Mouse (Mus musculus): Measurements from ENCODE around the gene Dlgap5. TPM values are rescaled to one million over a fixed set of nuclear protein-coding genes. Genes with fewer than 3 reads are reported as not detected.

Gene Dlgap5
- polyA plus RNA-seq, 1 experiment from 2014 or later = 29.0 TPM

GRCm38 (mm10) chr14:47341811-47342291, 76.4 kb downstream of the Dlgap5 start:
- no peak overlapping the region for H3K4me3 ChIP-seq
- H3K9me3 ChIP-seq (replicated peaks) = no peaks in the 10 kb centered on the region
- no peak overlapping the region for H3K4me2 ChIP-seq
- no peak overlapping the region for H3K9ac ChIP-seq
- no peaks in the 10 kb centered on the region for H3K27me3 ChIP-seq
- H3K27ac ChIP-seq = no peak overlapping the region
- WGBS = 76% methylated on average over 4 of the region's 4 CpGs
- H3K36me3 ChIP-seq = no peaks in the 10 kb centered on the region
- ATAC-seq (replicated peaks; ENCODE audit: insufficient number of reproducible peaks, insufficient read depth, low FRiP score, low read depth) = no peak
- H3K4me1 ChIP-seq (replicated peaks) = no peaks in the 10 kb centered on the region

GRCm38 (mm10) chr14:47340231-47340925, 77.8 kb downstream of the Dlgap5 start:
- Histone ChIP-seq H3K4me1 (replicated peaks) (no peaks in the 10 kb centered on the region), H3K27me3 (no peaks in the 10 kb centered on the region), H3K4me3 (no peak overlapping the region), H3K4me2 (no peak overlapping the region), H3K9ac (no peak overlapping the region), H3K9me3 (replicated peaks) (no peaks in the 10 kb centered on the region), H3K36me3 (no peaks in the 10 kb centered on the region), H3K27ac (no peak overlapping the region)
- ATAC-seq (replicated peaks; ENCODE audit: insufficient number of reproducible peaks, insufficient read depth, low FRiP score, low read depth) = no peak
- 78% methylated on average over 10 of the region's 10 CpGs for WGBS

Other genes with a start within 250 kb of the Dlgap5 start
- gene Gch1, start 229.0 kb downstream of the Dlgap5 start, polyA plus RNA-seq (2015; fragmentation: Nextera tagmentation; extraction: Ambion mirVana) = 5.3 and 6.9 TPM in 2 replicates
- 11.7 and 17.4 TPM in 2 replicates for gene Wdhd1, start 141.6 kb downstream of the Dlgap5 start, polyA plus RNA-seq (2015; fragmentation: Nextera tagmentation; extraction: Ambion mirVana)
- gene Socs4, start 141.5 kb downstream of the Dlgap5 start, polyA plus RNA-seq (2015; fragmentation: Nextera tagmentation; extraction: Ambion mirVana) = 1.8 and 1.9 TPM in 2 replicates
- gene Mapk1ip1l, start 120.1 kb downstream of the Dlgap5 start, polyA plus RNA-seq (2015; fragmentation: Nextera tagmentation; extraction: Ambion mirVana) = 35.9 and 43.6 TPM in 2 replicates
- gene Lgals3, start 50.7 kb downstream of the Dlgap5 start, polyA plus RNA-seq (2015; fragmentation: Nextera tagmentation; extraction: Ambion mirVana) = 8.8 and 28.5 TPM in 2 replicates
- gene Fbxo34, start 32.0 kb upstream of the Dlgap5 start, polyA plus RNA-seq (2015; fragmentation: Nextera tagmentation; extraction: Ambion mirVana) = 13.4 and 18.3 TPM in 2 replicates
- gene Atg14, start 152.2 kb upstream of the Dlgap5 start, polyA plus RNA-seq (2015; fragmentation: Nextera tagmentation; extraction: Ambion mirVana) = 10.9 and 11.5 TPM in 2 replicates
- gene Ktn1, start 230.0 kb upstream of the Dlgap5 start, polyA plus RNA-seq (2015; fragmentation: Nextera tagmentation; extraction: Ambion mirVana) = 55.8 and 82.7 TPM in 2 replicates

Data from heart, embryonic 15.5 days (tissue).